Mouse (Mus musculus) intestine, postnatal 0 days (tissue): ENCODE measurements around the gene Ccdc85c. TPM values are rescaled to one million over a fixed set of nuclear protein-coding genes. Genes with fewer than 3 reads are reported as not detected.

Experiments
- ATAC-seq: fragments of 200-750 bp; cut with Nextera tagmentation; 2 replicates; pipeline ENCODE4 v1.8.0; 2017; ENCODE audit warnings: mild to moderate bottlenecking, moderate TSS enrichment, moderate library complexity
- H3K27ac ChIP-seq: fragments of 300-500 bp; sonication (generic); 2 replicates; pipeline ENCODE4 v1.5.1; 2014; ENCODE audit warnings: mild to moderate bottlenecking, low read depth, low read length, moderate library complexity
- H3K27me3 ChIP-seq: fragments of 300-500 bp; sonication (generic); replicated peaks from 2 replicates; pipeline ENCODE4 v1.6.1; 2014; ENCODE audit warnings: low read length, mixed read lengths; ENCODE audit not compliant: control insufficient read depth, insufficient read depth
- H3K36me3 ChIP-seq: fragments of 300-500 bp; sonication (generic); 2 replicates; pipeline ENCODE4 v1.6.1; 2014; ENCODE audit warnings: mild to moderate bottlenecking, moderate library complexity; ENCODE audit not compliant: control insufficient read depth, insufficient read depth
- H3K4me1 ChIP-seq: fragments of 300-500 bp; sonication (generic); replicated peaks from 2 replicates; pipeline ENCODE4 v1.6.1; 2014; ENCODE audit warnings: antibody characterized with exemption, low read length, mixed read lengths; ENCODE audit not compliant: control insufficient read depth, insufficient read depth
- H3K4me2 ChIP-seq: fragments of 300-500 bp; sonication (generic); replicated peaks from 2 replicates; pipeline ENCODE4 v1.6.1; 2014; ENCODE audit warnings: low read depth, mild to moderate bottlenecking, moderate library complexity
- H3K4me3 ChIP-seq: fragments of 300-500 bp; sonication (generic); 2 replicates; pipeline ENCODE4 v1.5.1; 2014; ENCODE audit warnings: low read depth, low read length
- H3K9ac ChIP-seq: fragments of 300-500 bp; sonication (generic); 2 replicates; pipeline ENCODE4 v1.6.1; 2014; ENCODE audit warnings: mild to moderate bottlenecking, low read depth, low read length
- H3K9me3 ChIP-seq: fragments of 300-500 bp; sonication (generic); 2 replicates; pipeline ENCODE4 v1.6.1; 2016; ENCODE audit warnings: mixed run types; ENCODE audit not compliant: control insufficient read depth
- CTCF ChIP-seq: sonication (generic); IDR thresholded peaks from 2 replicates; pipeline ENCODE4 v1.5.1; 2016; ENCODE audit warnings: low read depth, mild to moderate bottlenecking, control low read depth, antibody characterized with exemption, moderate library complexity
- WGBS: fragments of 180-500 bp; shearing (Covaris S2); extraction: QIAGEN DNeasy Blood & Tissue Kit; methylation state at CpG from one replicate; pipeline ENCODE4 v1.1.7; 2014; 5-methylcytosine and 5-hydroxymethylcytosine counted together
- polyA plus RNA-seq: library from polyadenylated mRNA; unstranded; fragments of >200 nt; fragmentation: Nextera tagmentation; extraction: Ambion mirVana; gene quantifications from 2 replicates; pipeline ENCODE4 v1.2.1, GENCODE M21; 2015

Gene Ccdc85c
- polyA plus RNA-seq, 1 experiment from 2014 or later: 10.1 TPM

DNA sequence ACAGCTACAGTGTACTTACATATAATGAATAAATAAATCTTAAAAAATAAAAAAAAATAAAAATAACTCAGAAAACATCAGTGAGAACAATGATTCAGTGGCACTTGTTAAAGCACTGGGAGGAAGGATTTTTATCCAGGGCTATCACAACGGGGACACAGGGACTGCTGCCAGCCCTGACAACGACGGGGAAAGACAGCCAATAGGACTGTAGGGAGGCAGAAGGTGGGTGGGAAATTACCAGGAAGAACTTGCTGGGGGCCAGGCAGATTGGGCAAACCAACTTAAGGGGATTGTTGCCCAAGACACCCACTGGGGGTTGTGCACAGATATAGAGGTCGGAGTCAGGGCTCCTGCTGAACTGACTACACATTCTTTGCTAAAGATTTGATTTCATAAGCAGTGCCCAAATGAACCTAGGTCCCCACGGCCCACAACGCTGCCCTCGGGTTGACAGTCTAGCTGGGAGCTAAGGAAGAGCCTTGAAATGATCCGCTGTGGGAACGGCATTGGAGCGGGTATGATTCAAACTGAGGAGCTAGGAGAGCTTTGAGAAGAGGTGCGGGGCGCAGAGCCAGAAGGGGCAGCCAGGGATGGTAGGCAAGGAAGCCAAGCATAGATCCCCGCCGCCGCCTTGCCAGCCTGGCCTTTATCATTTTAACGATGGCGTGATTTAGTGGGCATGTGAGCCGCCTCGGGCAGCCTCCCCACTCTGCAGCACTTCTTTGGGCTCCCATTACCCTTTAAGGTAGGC lies 13.1 kb upstream of the Ccdc85c start:
- WGBS: 88% methylated on average over 19 of the region's 19 CpGs
- H3K36me3 ChIP-seq: no peaks in the 10 kb centered on the region
- H3K9ac ChIP-seq: no peak overlapping the region
- H3K9me3 ChIP-seq: no peaks in the 10 kb centered on the region
- no peaks in the 10 kb centered on the region for H3K27me3 ChIP-seq
- no peak overlapping the region for H3K4me2 ChIP-seq
- no peak for TF ChIP-seq CTCF
- peaks cover 3% of the 10 kb centered on the region; the same call in 1 of the 2 replicates for H3K4me1 ChIP-seq
- ATAC-seq: no peak
- no peak overlapping the region for H3K4me3 ChIP-seq
- no peak overlapping the region for H3K27ac ChIP-seq

DNA sequence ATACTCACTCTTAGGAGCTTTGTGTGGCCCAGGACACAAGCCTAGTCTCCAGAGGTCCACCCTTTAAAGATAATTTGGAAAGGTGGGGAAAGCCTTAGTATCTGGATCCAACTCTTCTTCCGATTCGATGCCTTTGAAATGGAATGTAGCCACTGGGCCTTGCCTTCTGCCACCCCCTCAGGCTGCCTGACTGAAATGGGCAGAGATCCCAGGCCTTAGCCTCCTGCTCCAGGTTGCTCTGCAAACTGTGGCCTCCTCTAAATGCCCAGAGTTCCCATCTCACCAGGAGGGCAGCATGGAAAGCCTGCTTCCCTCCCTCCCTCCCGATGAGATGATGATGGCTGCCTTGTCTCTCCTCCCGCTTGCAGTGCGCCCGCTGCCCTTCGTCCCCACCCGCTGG lies 11.8 kb upstream of the Ccdc85c start:
- H3K9ac ChIP-seq: no peak overlapping the region
- no peaks in the 10 kb centered on the region for H3K4me1 ChIP-seq
- H3K36me3 ChIP-seq: no peaks in the 10 kb centered on the region
- 97% methylated on average over 8 of the region's 8 CpGs for WGBS
- no peak for TF ChIP-seq CTCF
- H3K4me3 ChIP-seq: no peak overlapping the region
- no peak overlapping the region for H3K4me2 ChIP-seq
- ATAC-seq: no peak
- H3K27me3 ChIP-seq: no peaks in the 10 kb centered on the region
- H3K27ac ChIP-seq: no peak overlapping the region
- H3K9me3 ChIP-seq: no peaks in the 10 kb centered on the region

DNA sequence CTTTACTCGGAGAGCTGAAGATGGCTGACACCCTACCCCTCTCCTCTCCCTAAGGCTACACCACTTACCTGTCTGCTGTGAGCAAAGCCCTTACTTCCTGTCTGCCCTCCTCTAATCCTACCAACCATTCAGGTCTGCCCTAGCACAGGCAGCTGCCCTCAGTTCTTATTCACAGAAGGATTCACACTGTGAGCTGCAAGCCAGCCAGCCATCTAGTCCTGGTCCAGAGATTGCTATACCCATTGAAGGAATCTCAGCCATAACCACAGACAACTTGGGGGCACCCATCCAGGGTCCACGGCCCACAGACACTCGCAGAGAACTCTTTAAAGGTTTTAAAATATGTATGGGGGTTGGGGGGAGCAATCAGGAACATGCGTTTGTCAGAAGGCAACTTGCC lies 11.2 kb upstream of the Ccdc85c start:
- TF ChIP-seq CTCF: no peak

DNA sequence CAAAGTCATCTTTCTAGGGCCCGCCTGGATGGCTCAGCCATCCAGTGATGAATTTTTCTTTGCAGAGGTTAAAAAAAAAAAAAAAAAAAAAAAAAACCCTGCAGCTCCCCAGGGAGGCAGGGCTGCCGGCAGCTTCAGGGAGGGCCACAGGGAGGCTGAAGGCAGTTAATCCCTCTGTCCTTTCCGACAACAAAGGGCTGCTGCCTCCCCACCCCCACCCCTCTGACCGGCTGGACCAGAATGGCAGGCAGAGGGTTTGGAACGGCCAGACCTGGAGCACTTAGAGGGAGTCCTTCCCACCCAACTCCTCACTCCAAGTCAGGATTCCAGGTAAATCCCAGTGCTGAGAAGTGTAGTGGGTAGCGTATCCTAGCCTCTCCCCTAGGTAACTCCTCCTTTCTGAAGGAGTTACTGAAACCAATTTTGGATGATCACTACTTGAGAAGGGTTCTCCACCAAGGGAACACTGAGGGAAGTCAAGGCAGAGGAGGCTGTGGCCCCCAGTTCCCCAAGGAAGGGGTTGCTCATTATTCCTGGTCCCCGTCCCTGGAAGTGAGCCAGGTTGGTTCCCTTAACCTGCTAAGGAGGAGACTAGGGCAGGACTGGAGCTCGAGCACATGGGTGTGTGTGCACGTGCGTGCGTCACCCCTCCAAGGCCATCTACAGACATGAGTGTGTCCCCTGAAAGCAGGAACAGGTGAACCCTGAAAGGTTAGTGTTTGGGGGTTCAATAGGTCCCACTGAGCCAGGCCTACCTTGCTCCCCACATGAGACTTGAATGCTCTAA lies 10.2 kb upstream of the Ccdc85c start:
- H3K9ac ChIP-seq: no peak overlapping the region
- no peaks in the 10 kb centered on the region for H3K36me3 ChIP-seq
- H3K27ac ChIP-seq: no peak overlapping the region
- 38% methylated on average over 11 of the region's 11 CpGs for WGBS
- TF ChIP-seq CTCF: no peak
- H3K4me3 ChIP-seq: no peak overlapping the region
- H3K27me3 ChIP-seq: no peaks in the 10 kb centered on the region
- H3K4me1 ChIP-seq: no peaks in the 10 kb centered on the region
- no peak overlapping the region for H3K4me2 ChIP-seq
- H3K9me3 ChIP-seq: no peaks in the 10 kb centered on the region
- peak; percentile 27; the same call in 1 of the 2 replicates for ATAC-seq

More for the DNA sequence above, 11.2 kb upstream of the Ccdc85c start:
- WGBS: 76% methylated on average over 4 of the region's 4 CpGs
- no peak overlapping the region for H3K4me2 ChIP-seq
- no peaks in the 10 kb centered on the region for H3K9me3 ChIP-seq
- H3K9ac ChIP-seq: no peak overlapping the region
- H3K27me3 ChIP-seq: no peaks in the 10 kb centered on the region
- H3K4me3 ChIP-seq: no peak overlapping the region
- no peak for ATAC-seq
- H3K36me3 ChIP-seq: no peaks in the 10 kb centered on the region
- no peak overlapping the region for H3K27ac ChIP-seq
- no peaks in the 10 kb centered on the region for H3K4me1 ChIP-seq

DNA sequence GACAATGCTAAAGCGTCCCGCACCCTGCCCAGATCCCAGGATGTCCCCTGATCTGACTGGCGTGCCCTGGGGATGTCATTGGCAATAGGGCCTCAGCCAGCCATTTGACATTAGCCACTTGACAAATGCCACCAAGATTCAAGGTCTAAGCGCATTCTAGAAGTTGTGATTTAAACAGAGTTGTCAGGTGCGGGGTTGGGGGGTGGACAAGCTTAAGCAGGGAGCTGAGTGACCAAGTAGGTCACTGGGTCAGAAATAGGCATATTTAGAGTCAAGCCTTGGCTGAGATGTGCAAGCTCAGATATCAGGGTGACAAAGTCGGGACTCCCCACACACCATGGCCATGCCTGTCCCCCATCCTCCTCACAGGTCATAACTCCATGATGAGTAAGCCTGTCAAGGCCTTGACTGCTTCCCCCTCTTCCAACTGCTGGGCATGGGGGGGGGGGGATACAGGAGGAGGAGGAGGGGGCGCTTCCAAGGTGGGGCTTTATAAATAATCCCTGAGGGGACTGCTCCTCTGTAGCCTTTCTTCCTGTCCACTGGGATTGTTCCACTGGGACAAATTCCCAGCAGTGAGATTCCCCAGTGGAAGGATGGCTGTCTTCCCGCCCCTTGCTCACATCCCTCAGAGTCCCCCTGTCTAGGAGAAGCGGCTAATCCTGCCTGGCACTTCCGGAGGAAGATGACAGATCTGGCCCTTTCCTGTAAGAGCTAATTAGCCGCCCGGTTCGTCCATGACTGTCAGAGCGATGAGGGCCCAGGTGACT lies 9.4 kb upstream of the Ccdc85c start:
- H3K4me1 ChIP-seq: no peaks in the 10 kb centered on the region
- H3K27ac ChIP-seq: no peak overlapping the region
- TF ChIP-seq CTCF: 0 out of 2 replicates have a peak, but pooled peaks have one; percentile 3
- H3K4me2 ChIP-seq: no peak overlapping the region
- no peak overlapping the region for H3K9ac ChIP-seq
- H3K9me3 ChIP-seq: no peaks in the 10 kb centered on the region
- 49% methylated on average over 13 of the region's 14 CpGs for WGBS
- H3K36me3 ChIP-seq: no peaks in the 10 kb centered on the region
- ATAC-seq: no peak
- no peak overlapping the region for H3K4me3 ChIP-seq
- H3K27me3 ChIP-seq: no peaks in the 10 kb centered on the region
